Comparison of ENCODE assay signal across 27 mouse cellular contexts in genomic region chr10:42585596-42586305, GRCm38 (mm10). TPM values are rescaled to one million over a fixed set of nuclear protein-coding genes. Genes with fewer than 3 reads are reported as not detected.
DNase-seq lines count a peak whose midpoint lies in the region; ATAC-seq lines count a peak whose summit lies in the region.
"Had no signal": no experiment of that assay in that cellular context is flagged by ENCODE, and none has a peak within 500 bp of the region (broad histone marks: within the 10 kb centered on the region; RNA-seq: fewer than 3 reads in every experiment).

No protein-coding gene starts in this region.

- H3K4me3 ChIP-seq in midbrain, embryonic 11.5 days (ENCODE audit: low read depth, low read length) = peak overlapping the region; percentile 61
- H3K4me3 ChIP-seq in midbrain, embryonic 15.5 days = no peak overlapping the region
- peak overlapping the region; percentile 74 for H3K4me3 ChIP-seq in forebrain, embryonic 11.5 days (ENCODE audit: low read depth, low read length)
- peak overlapping the region; percentile 49 for H3K4me3 ChIP-seq in midbrain, embryonic 13.5 days (replicated peaks)
- H3K4me3 ChIP-seq: embryonic facial prominence, embryonic 12.5 days; erythroblast, embryonic 14.5 days; heart, embryonic 12.5 days; hindbrain, embryonic 15.5 days; limb, embryonic 15.5 days; liver, embryonic 15.5 days had no signal

- H3K9ac ChIP-seq in midbrain, embryonic 11.5 days (ENCODE audit: low read length) = no peak overlapping the region
- no peak overlapping the region for H3K9ac ChIP-seq in midbrain, embryonic 15.5 days
- peak overlapping the region; percentile 99 for H3K9ac ChIP-seq in forebrain, embryonic 11.5 days (ENCODE audit: low read length)
- H3K9ac ChIP-seq in midbrain, embryonic 13.5 days (replicated peaks) = 0 out of 2 replicates have a peak overlapping the region, but pooled peaks have one; percentile 70
- H3K9ac ChIP-seq: embryonic facial prominence, embryonic 12.5 days; heart, embryonic 12.5 days; hindbrain, embryonic 15.5 days; limb, embryonic 15.5 days; liver, embryonic 15.5 days had no signal

- DNase-seq in embryo, embryonic 10.5 days (ENCODE audit: low spot score) = peak; percentile 22
- no peak for DNase-seq in embryo, embryonic 11 days
- peak; percentile 93 for DNase-seq in midbrain, embryonic 11.5 days (ENCODE audit: low spot score, missing footprints)
- DNase-seq in forebrain, embryonic 11.5 days (ENCODE audit: low spot score) = no peak
- DNase-seq in kidney, postnatal 25 days = no peak
- no peak for DNase-seq in lung, postnatal 10 days
- DNase-seq: adrenal gland, postnatal 25 days; cerebellum, adult 18-20 months; cerebellum, postnatal 36 days; gastrocnemius, postnatal 10 days; heart, adult 11 months; heart, postnatal 14 days; retina, postnatal 1 day; thymus, postnatal 14 days had no signal

- 7% methylated on average over 22 of the region's 22 CpGs for WGBS in midbrain, embryonic 11.5 days
- WGBS in midbrain, embryonic 15.5 days = 11% methylated on average over 22 of the region's 22 CpGs
- 11% methylated on average over 22 of the region's 22 CpGs for WGBS in forebrain, embryonic 11.5 days
- 11% methylated on average over 22 of the region's 22 CpGs for WGBS in midbrain, embryonic 13.5 days

- peak overlapping the region; percentile 72; the same call in 1 of the 2 replicates for H3K4me2 ChIP-seq in midbrain, embryonic 11.5 days
- H3K4me2 ChIP-seq in midbrain, embryonic 15.5 days = no peak overlapping the region
- H3K4me2 ChIP-seq in forebrain, embryonic 11.5 days (ENCODE audit: low read depth, low read length, severe bottlenecking) = peak overlapping the region; percentile 92
- peak overlapping the region; percentile 63 for H3K4me2 ChIP-seq in midbrain, embryonic 13.5 days (replicated peaks)
- H3K4me2 ChIP-seq: embryonic facial prominence, embryonic 12.5 days; heart, embryonic 12.5 days; hindbrain, embryonic 15.5 days; limb, embryonic 15.5 days; liver, embryonic 15.5 days had no signal

- H3K27ac ChIP-seq in midbrain, embryonic 11.5 days (ENCODE audit: low read depth, low read length) = no peak overlapping the region
- H3K27ac ChIP-seq in midbrain, embryonic 15.5 days = no peak overlapping the region
- no peak overlapping the region for H3K27ac ChIP-seq in forebrain, embryonic 11.5 days (ENCODE audit: low read depth, low read length)
- no peak overlapping the region for H3K27ac ChIP-seq in midbrain, embryonic 13.5 days
- H3K27ac ChIP-seq: embryonic facial prominence, embryonic 12.5 days; hindbrain, embryonic 15.5 days; limb, embryonic 15.5 days; liver, embryonic 15.5 days had no signal

- ATAC-seq in midbrain, embryonic 11.5 days (ENCODE audit: low FRiP score) = no peak
- ATAC-seq in midbrain, embryonic 15.5 days (replicated peaks) = no peak
- ATAC-seq in forebrain, embryonic 11.5 days (replicated peaks; ENCODE audit: low FRiP score) = no peak
- ATAC-seq in midbrain, embryonic 13.5 days = no peak
- ATAC-seq: activated CD4-positive, CD25-positive, alpha-beta regulatory T cell, adult 4 months; CD4-positive, CD25-positive, alpha-beta regulatory T cell, adult 4 months; intestine, embryonic 16.5 days; lung, postnatal 0 days had no signal

- no peaks in the 10 kb centered on the region for H3K36me3 ChIP-seq in midbrain, embryonic 11.5 days (ENCODE audit: control insufficient read depth, insufficient read depth, low read length)
- H3K36me3 ChIP-seq in midbrain, embryonic 15.5 days (replicated peaks) = no peaks in the 10 kb centered on the region
- H3K36me3 ChIP-seq in forebrain, embryonic 11.5 days (ENCODE audit: control insufficient read depth, insufficient read depth, low read length) = no peaks in the 10 kb centered on the region; the same call in 1 of the 2 replicates
- H3K36me3 ChIP-seq in midbrain, embryonic 13.5 days = no peaks in the 10 kb centered on the region
- H3K36me3 ChIP-seq: embryonic facial prominence, embryonic 12.5 days; heart, embryonic 12.5 days; hindbrain, embryonic 15.5 days; limb, embryonic 15.5 days; liver, embryonic 15.5 days had no signal

- H3K4me1 ChIP-seq in midbrain, embryonic 11.5 days (ENCODE audit: control insufficient read depth, insufficient read depth, low read length) = peaks cover 38% of the 10 kb centered on the region
- H3K4me1 ChIP-seq in midbrain, embryonic 15.5 days = peaks cover 31% of the 10 kb centered on the region
- H3K4me1 ChIP-seq in forebrain, embryonic 11.5 days (replicated peaks; ENCODE audit: control insufficient read depth, insufficient read depth, low read length) = peaks cover 29% of the 10 kb centered on the region; the same call in 1 of the 2 replicates
- H3K4me1 ChIP-seq in midbrain, embryonic 13.5 days (replicated peaks) = peaks cover 56% of the 10 kb centered on the region
- H3K4me1 ChIP-seq: liver, embryonic 15.5 days had no signal

- H3K27me3 ChIP-seq in midbrain, embryonic 11.5 days (ENCODE audit: control insufficient read depth, insufficient read depth, low read length) = peaks cover 83% of the 10 kb centered on the region
- peaks cover 58% of the 10 kb centered on the region for H3K27me3 ChIP-seq in midbrain, embryonic 15.5 days (replicated peaks)
- peaks cover 11% of the 10 kb centered on the region; the same call in 1 of the 2 replicates for H3K27me3 ChIP-seq in forebrain, embryonic 11.5 days (ENCODE audit: control insufficient read depth, insufficient read depth, low read length)
- peaks cover 93% of the 10 kb centered on the region for H3K27me3 ChIP-seq in midbrain, embryonic 13.5 days

- H3K9me3 ChIP-seq in midbrain, embryonic 11.5 days (ENCODE audit: control insufficient read depth, low read length) = no peaks in the 10 kb centered on the region
- H3K9me3 ChIP-seq in midbrain, embryonic 15.5 days = no peaks in the 10 kb centered on the region
- H3K9me3 ChIP-seq in forebrain, embryonic 11.5 days (ENCODE audit: control insufficient read depth, low read length) = no peaks in the 10 kb centered on the region
- H3K9me3 ChIP-seq in midbrain, embryonic 13.5 days = no peaks in the 10 kb centered on the region
- H3K9me3 ChIP-seq: embryonic facial prominence, embryonic 12.5 days; hindbrain, embryonic 15.5 days; limb, embryonic 15.5 days; liver, embryonic 15.5 days had no signal

RNA-seq across cellular contexts. Expression of gene Ostm1, which starts 2.1 kb away (rescaled TPM):
- 28.5 and 29.2 TPM in 2 replicates for polyA plus RNA-seq in midbrain, embryonic 11.5 days (2014; fragmentation: Nextera tagmentation; extraction: Ambion mirVana)
- 37.2 and 39.7 TPM in 2 replicates for polyA plus RNA-seq in midbrain, embryonic 15.5 days (2015; fragmentation: Nextera tagmentation; extraction: Ambion mirVana)
- polyA plus RNA-seq in forebrain, embryonic 11.5 days (2014; fragmentation: Nextera tagmentation; extraction: Ambion mirVana) = 54.6 and 59.0 TPM in 2 replicates
- 35.6 and 37.4 TPM in 2 replicates for polyA plus RNA-seq in midbrain, embryonic 13.5 days (2015; fragmentation: Nextera tagmentation; extraction: Ambion mirVana)

RNA-seq across cellular contexts. Expression of gene Nr2e1, which starts 2.3 kb away (rescaled TPM):
- 32.2 and 32.6 TPM in 2 replicates for polyA plus RNA-seq in midbrain, embryonic 11.5 days (2014; fragmentation: Nextera tagmentation; extraction: Ambion mirVana)
- polyA plus RNA-seq in midbrain, embryonic 15.5 days (2015; fragmentation: Nextera tagmentation; extraction: Ambion mirVana) = 5.3 and 6.5 TPM in 2 replicates
- polyA plus RNA-seq in forebrain, embryonic 11.5 days (2014; fragmentation: Nextera tagmentation; extraction: Ambion mirVana) = 117 and 119 TPM in 2 replicates
- 14.8 and 16.9 TPM in 2 replicates for polyA plus RNA-seq in midbrain, embryonic 13.5 days (2015; fragmentation: Nextera tagmentation; extraction: Ambion mirVana)
- polyA plus RNA-seq: activated CD4-positive, CD25-positive, alpha-beta regulatory T cell, adult 4 months; CD4-positive, CD25-positive, alpha-beta regulatory T cell, adult 4 months; erythroblast, embryonic 14.5 days; intestine, embryonic 16.5 days; kidney, embryonic 14.5 days; limb, embryonic 15.5 days; liver, embryonic 15.5 days; lung, postnatal 0 days had no signal

Comparison
In these comparisons a context has a peak if more than half of its experiments do, and no peak if none do; other contexts are left out.
1. DNase-seq: peak in embryo, embryonic 10.5 days (single experiment) and midbrain, embryonic 11.5 days (single experiment); none in embryo, embryonic 11 days (single experiment), forebrain, embryonic 11.5 days (single experiment), kidney, postnatal 25 days (0 of 2) and lung, postnatal 10 days (single experiment).
2. H3K9ac ChIP-seq: peak in forebrain, embryonic 11.5 days (single experiment) and midbrain, embryonic 13.5 days (single experiment); none in midbrain, embryonic 11.5 days (single experiment) and midbrain, embryonic 15.5 days (single experiment).